Mouse (Mus musculus) brain, embryonic 14.5 days (tissue): ENCODE results near the gene Aldh16a1.

Source experiments
- CTCF ChIP-seq: fragments of 200-500 bp; IDR thresholded peaks from 2 replicates; pipeline ENCODE4 v1.5.1; 2012; ENCODE audit warnings: inconsistent platforms, mild to moderate bottlenecking, moderate library complexity, borderline replicate concordance; ENCODE audit not compliant: insufficient read depth, insufficient read length; ENCODE audit errors: extremely low read depth
- POLR2A ChIP-seq: fragments of 200-500 bp; IDR thresholded peaks from 2 replicates; pipeline ENCODE4 v1.6.1; 2012; ENCODE audit warnings: mild to moderate bottlenecking, inconsistent platforms, borderline replicate concordance; ENCODE audit not compliant: poor library complexity, insufficient read depth, insufficient read length, severe bottlenecking; ENCODE audit errors: extremely low read depth

DNA sequence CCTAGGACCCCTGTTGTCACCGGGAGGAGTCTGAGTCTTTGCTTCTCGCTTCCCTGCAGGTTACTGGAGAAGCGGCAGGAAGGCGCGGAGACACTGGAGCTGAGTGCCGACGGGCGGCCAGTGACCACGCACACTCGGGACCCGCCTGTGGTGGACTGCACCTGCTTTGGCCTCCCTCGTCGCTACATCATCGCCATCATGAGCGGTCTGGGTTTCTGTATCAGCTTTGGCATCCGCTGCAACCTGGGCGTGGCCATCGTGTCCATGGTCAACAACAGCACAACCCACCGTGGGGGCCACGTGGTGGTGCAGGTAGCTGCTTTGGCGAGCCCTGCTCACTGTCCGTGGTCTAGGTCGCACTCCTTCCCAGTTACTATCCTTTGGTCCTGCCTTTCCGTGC, 14.3 kb upstream of the Aldh16a1 start:
- TF ChIP-seq POLR2A (no peak), CTCF (no peak)
